Mouse (Mus musculus): ENCODE measurements around the gene Mrnip. TPM values are rescaled to one million over a fixed set of nuclear protein-coding genes. Genes with fewer than 3 reads are reported as not detected.

The Mrnip gene
- total RNA-seq, 2 experiments from 2014 or later, result 12.1 to 17.9 TPM

- DNase-seq, result no peak
These were observed 29.1 kb downstream of the Mrnip start for GRCm38 (mm10) chr11:50203302-50203827.

GRCm38 (mm10) chr11:50205434-50205833, 31.2 kb downstream of the Mrnip start:
- DNase-seq, result no peak

GRCm38 (mm10) chr11:50206037-50206436, 31.8 kb downstream of the Mrnip start:
- no peak for DNase-seq

GRCm38 (mm10) chr11:50207344-50207743, 33.1 kb downstream of the Mrnip start:
- DNase-seq, result no peak

GRCm38 (mm10) chr11:50208039-50208438, 33.8 kb downstream of the Mrnip start:
- no peak for DNase-seq

GRCm38 (mm10) chr11:50210101-50210504, 35.9 kb downstream of the Mrnip start:
- DNase-seq, result peak; percentile 94

GRCm38 (mm10) chr11:50210505-50211151, 36.4 kb downstream of the Mrnip start, which contains the start of the genes Sqstm1 and Mgat4b:
TSS of gene Sqstm1 (minus strand) at chr11:50210827.
TSS of gene Mgat4b (plus strand) at chr11:50210890.
- DNase-seq, result peak; percentile 93

GRCm38 (mm10) chr11:50211322-50212059, 37.2 kb downstream of the Mrnip start:
- DNase-seq, result no peak

- DNase-seq, result no peak
These were observed 38.0 kb downstream of the Mrnip start for GRCm38 (mm10) chr11:50212060-50212739.

GRCm38 (mm10) chr11:50212848-50213758, 38.9 kb downstream of the Mrnip start:
- DNase-seq, result peak; percentile 88

- no peak for DNase-seq
These were observed 40.4 kb downstream of the Mrnip start for GRCm38 (mm10) chr11:50214631-50215030.

GRCm38 (mm10) chr11:50215633-50216032, 41.4 kb downstream of the Mrnip start:
- DNase-seq, result no peak

- no peak for DNase-seq
These were observed 42.6 kb downstream of the Mrnip start for GRCm38 (mm10) chr11:50216724-50217366.

GRCm38 (mm10) chr11:50217811-50218210, 43.6 kb downstream of the Mrnip start:
- no peak for DNase-seq

- no peak for DNase-seq
These were observed 45.6 kb downstream of the Mrnip start for GRCm38 (mm10) chr11:50219833-50220232.

- DNase-seq, result no peak
These were observed 48.5 kb downstream of the Mrnip start for GRCm38 (mm10) chr11:50222559-50223276.

- no peak for DNase-seq
These were observed 49.8 kb downstream of the Mrnip start for GRCm38 (mm10) chr11:50223783-50224662.

- DNase-seq, result peak; percentile 95
These were observed 50.7 kb downstream of the Mrnip start for GRCm38 (mm10) chr11:50224671-50225530.

Data from adrenal gland, postnatal 10 days (tissue).